Mouse (Mus musculus) heart, postnatal 0 days (tissue): Measurements from ENCODE around the gene Gm16867. TPM values are rescaled to one million over a fixed set of nuclear protein-coding genes. Genes with fewer than 3 reads are reported as not detected.
"Not testable (repeated sequence)": the region's sequence is repeated elsewhere in the genome, so short reads cannot be mapped to it uniquely, and the experiment has no call there.

ENCODE experiments used
- ATAC-seq: fragments of 200-750 bp; cut with Nextera tagmentation; 2 replicates; pipeline ENCODE4 v1.8.0; 2017; ENCODE audit warnings: low read depth, moderate number of reproducible peaks, moderate library complexity; ENCODE audit not compliant: insufficient read depth
- DNase-seq: peaks from one replicate; pipeline ENCODE4 v3.0.0-alpha.2; 2016; ENCODE audit warnings: low spot score
- H3K27ac ChIP-seq: fragments of 300-500 bp; sonication (generic); 2 replicates; pipeline ENCODE4 v1.5.1; 2014; ENCODE audit warnings: low read depth, mild to moderate bottlenecking
- H3K27me3 ChIP-seq: fragments of 300-500 bp; sonication (generic); 2 replicates; pipeline ENCODE4 v1.6.1; 2014; ENCODE audit warnings: low read length, mixed read lengths; ENCODE audit not compliant: control insufficient read depth, insufficient read depth
- H3K36me3 ChIP-seq: fragments of 300-500 bp; sonication (generic); replicated peaks from 2 replicates; pipeline ENCODE4 v1.6.1; 2014; ENCODE audit warnings: low read length, mixed read lengths; ENCODE audit not compliant: control insufficient read depth, insufficient read depth
- H3K4me1 ChIP-seq: fragments of 300-500 bp; sonication (generic); 2 replicates; pipeline ENCODE4 v1.6.1; 2014; ENCODE audit warnings: antibody characterized with exemption; ENCODE audit not compliant: control insufficient read depth, insufficient read depth
- H3K4me2 ChIP-seq: fragments of 300-500 bp; sonication (generic); 2 replicates; pipeline ENCODE4 v1.6.1; 2014; ENCODE audit warnings: low read depth, mild to moderate bottlenecking, low read length, moderate library complexity
- H3K4me3 ChIP-seq: fragments of 300-500 bp; sonication (generic); 2 replicates; pipeline ENCODE4 v1.5.1; 2014; ENCODE audit warnings: low read depth, low read length
- H3K9ac ChIP-seq: fragments of 300-500 bp; sonication (generic); replicated peaks from 2 replicates; pipeline ENCODE4 v1.6.1; 2014; ENCODE audit warnings: low read depth, low read length, mixed read lengths
- H3K9me3 ChIP-seq: fragments of 300-500 bp; sonication (generic); replicated peaks from 2 replicates; pipeline ENCODE4 v1.6.1; 2016; ENCODE audit warnings: low read length; ENCODE audit not compliant: control insufficient read depth
- WGBS: fragments of 180-500 bp; shearing (Covaris S2); extraction: QIAGEN DNeasy Blood & Tissue Kit; methylation state at CpG from one replicate; pipeline ENCODE4 v1.1.7; 2014; 5-methylcytosine and 5-hydroxymethylcytosine counted together
- polyA plus RNA-seq: library from polyadenylated mRNA; unstranded; fragments of >200 nt; fragmentation: Nextera tagmentation; extraction: Ambion mirVana; gene quantifications from 2 replicates; pipeline ENCODE4 v1.2.1, GENCODE M21; 2015
- total RNA-seq: library from RNA; depleted of rRNA; stranded (reverse); fragments of >200 nt; gene quantifications from 2 replicates; pipeline ENCODE4 v1.2.3, GENCODE M21; 2014; ENCODE audit warnings: low replicate concordance; rRNA removed

The Gm16867 gene
- not detected in 2 replicates for total RNA-seq
- not detected in 2 replicates for polyA plus RNA-seq

- not testable (repeated sequence) for H3K9ac ChIP-seq, H3K9me3 ChIP-seq, H3K4me1 ChIP-seq, H3K27ac ChIP-seq, H3K4me3 ChIP-seq, DNase-seq, H3K27me3 ChIP-seq, H3K4me2 ChIP-seq, H3K36me3 ChIP-seq
- peak; percentile 99 for ATAC-seq
- WGBS = no CpG with 5 or more reads among the region's 29 CpGs
Measured at GRCm38 (mm10) chr14:69503174-69503573, at the start of gene Gm16867. Gene Gm16867, minus strand, starts transcription at chr14:69503362.

GRCm38 (mm10) chr14:69547310-69547709, 44.1 kb upstream of the Gm16867 start:
- H3K36me3 ChIP-seq, H3K4me2 ChIP-seq, H3K4me3 ChIP-seq, DNase-seq, H3K9me3 ChIP-seq, H3K4me1 ChIP-seq, H3K9ac ChIP-seq, H3K27ac ChIP-seq, H3K27me3 ChIP-seq: not testable (repeated sequence)
- no CpG with 5 or more reads among the region's 4 CpGs for WGBS
- peak; percentile 39; the same call in 1 of the 2 replicates for ATAC-seq

GRCm38 (mm10) chr14:69545052-69545451, 41.9 kb upstream of the Gm16867 start:
- H3K4me3 ChIP-seq, H3K9ac ChIP-seq, H3K27me3 ChIP-seq, H3K4me2 ChIP-seq, H3K4me1 ChIP-seq, H3K36me3 ChIP-seq, H3K27ac ChIP-seq, ATAC-seq, H3K9me3 ChIP-seq, DNase-seq: not testable (repeated sequence)
- WGBS = no CpG with 5 or more reads among the region's 2 CpGs

- H3K27me3 ChIP-seq, H3K4me3 ChIP-seq, H3K9ac ChIP-seq, H3K27ac ChIP-seq, H3K4me2 ChIP-seq, H3K4me1 ChIP-seq, DNase-seq, H3K36me3 ChIP-seq, H3K9me3 ChIP-seq: not testable (repeated sequence)
- ATAC-seq = 0 out of 2 replicates have a peak, but pooled peaks have one; percentile 11
- no CpG with 5 or more reads among the region's 7 CpGs for WGBS
Measured at GRCm38 (mm10) chr14:69544033-69544432, 40.9 kb upstream of the Gm16867 start.

- ATAC-seq, H3K27me3 ChIP-seq, H3K9me3 ChIP-seq, H3K4me2 ChIP-seq, H3K4me3 ChIP-seq, H3K36me3 ChIP-seq, DNase-seq, H3K9ac ChIP-seq, H3K4me1 ChIP-seq, H3K27ac ChIP-seq: not testable (repeated sequence)
- WGBS = no CpG with 5 or more reads among the region's 7 CpGs
Measured at GRCm38 (mm10) chr14:69542695-69543094, 39.5 kb upstream of the Gm16867 start.

GRCm38 (mm10) chr14:69540113-69540512, 37.0 kb upstream of the Gm16867 start:
- no CpG with 5 or more reads among the region's 5 CpGs for WGBS
- H3K36me3 ChIP-seq, DNase-seq, H3K9me3 ChIP-seq, H3K27ac ChIP-seq, ATAC-seq, H3K9ac ChIP-seq, H3K4me2 ChIP-seq, H3K27me3 ChIP-seq, H3K4me1 ChIP-seq, H3K4me3 ChIP-seq: not testable (repeated sequence)

GRCm38 (mm10) chr14:69536539-69536938, 33.4 kb upstream of the Gm16867 start:
- H3K4me2 ChIP-seq, ATAC-seq, H3K9ac ChIP-seq: not testable (repeated sequence)

GRCm38 (mm10) chr14:69526202-69526601, 23.0 kb upstream of the Gm16867 start:
- H3K4me3 ChIP-seq, H3K9me3 ChIP-seq, H3K4me2 ChIP-seq, H3K9ac ChIP-seq, ATAC-seq, DNase-seq, H3K27me3 ChIP-seq, H3K27ac ChIP-seq, H3K36me3 ChIP-seq, H3K4me1 ChIP-seq: not testable (repeated sequence)
- WGBS = no CpG with 5 or more reads among the region's 1 CpGs

More at GRCm38 (mm10) chr14:69536539-69536938, 33.4 kb upstream of the Gm16867 start:
- not testable (repeated sequence) for H3K36me3 ChIP-seq, H3K27me3 ChIP-seq, H3K9me3 ChIP-seq, H3K4me3 ChIP-seq, DNase-seq, H3K27ac ChIP-seq, H3K4me1 ChIP-seq
- no CpG with 5 or more reads among the region's 7 CpGs for WGBS

- H3K4me1 ChIP-seq, H3K9me3 ChIP-seq, ATAC-seq, H3K9ac ChIP-seq, H3K27ac ChIP-seq, H3K4me2 ChIP-seq, H3K27me3 ChIP-seq, DNase-seq, H3K4me3 ChIP-seq, H3K36me3 ChIP-seq: not testable (repeated sequence)
- WGBS = no CpG with 5 or more reads among the region's 1 CpGs
Measured at GRCm38 (mm10) chr14:69523001-69523400, 19.8 kb upstream of the Gm16867 start.
